Mouse (Mus musculus) urinary bladder, postnatal 14 days (tissue): ENCODE measurements around the gene Gm8720.
"Not testable (repeated sequence)": the region's sequence is repeated elsewhere in the genome, so short reads cannot be mapped to it uniquely, and the experiment has no call there.

ENCODE experiments used
- DNase-seq: peaks from one replicate; pipeline ENCODE4 v3.0.0; 2021; ENCODE audit warnings: low spot score

The Gm8720 gene

DNA sequence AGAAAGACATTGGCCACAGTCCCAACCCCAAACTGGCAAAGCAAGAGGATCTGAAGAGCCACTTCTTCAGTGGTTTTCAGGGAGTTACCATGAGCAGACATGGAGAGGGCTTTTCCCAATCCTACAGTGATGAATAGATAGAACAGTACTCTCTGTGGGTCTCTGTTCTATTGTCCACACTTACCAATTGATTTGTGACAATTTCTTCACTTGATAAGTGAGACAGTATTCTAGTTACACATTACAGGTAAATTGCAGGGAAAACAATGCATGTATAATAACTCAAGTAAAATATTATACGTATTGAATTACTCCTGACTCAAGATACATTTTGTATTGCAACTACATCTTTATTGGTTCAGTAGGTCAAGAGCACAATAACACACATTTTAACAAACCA lies at the start of gene Gm8720:
Gm8720 (minus strand) TSS at position 101 of the 400 bp plus-strand sequence.
- not testable (repeated sequence) for DNase-seq

- DNase-seq, result not testable (repeated sequence)
Observed at GRCm38 (mm10) chr7:23055240-23055639, 12.0 kb downstream of the Gm8720 start, which contains the start of gene Vmn1r163. Gene Vmn1r163, plus strand, starts transcription at chr7:23055540.

GRCm38 (mm10) chr7:23019823-23020222 lies 47.4 kb downstream of the Gm8720 start, which contains the start of gene Gm4216:
Gene Gm4216, minus strand, starts transcription at chr7:23019923.
- not testable (repeated sequence) for DNase-seq
